Mouse (Mus musculus) small intestine, adult 10 weeks (tissue): Measurements from ENCODE around the gene Pim2. TPM values are rescaled to one million over a fixed set of nuclear protein-coding genes. Genes with fewer than 3 reads are reported as not detected.

Experiments used
- polyA plus RNA-seq: library from polyadenylated mRNA; stranded (reverse); fragments of 350-450 nt; fragmentation: Illumina TruSeq; extraction: RNeasy Lipid Tissue Mini Kit (QIAGEN cat#74804); gene quantifications from one replicate; pipeline ENCODE4 v1.2.3, GENCODE M21; 2014; ENCODE audit warnings: low replicate concordance

The Pim2 gene
- polyA plus RNA-seq: 3.7 TPM

GRCm38 (mm10) chrX:7878007-7878419 lies at the start of gene Pim2:
TSS of gene Pim2 (plus strand) at chrX:7878262.

DNA sequence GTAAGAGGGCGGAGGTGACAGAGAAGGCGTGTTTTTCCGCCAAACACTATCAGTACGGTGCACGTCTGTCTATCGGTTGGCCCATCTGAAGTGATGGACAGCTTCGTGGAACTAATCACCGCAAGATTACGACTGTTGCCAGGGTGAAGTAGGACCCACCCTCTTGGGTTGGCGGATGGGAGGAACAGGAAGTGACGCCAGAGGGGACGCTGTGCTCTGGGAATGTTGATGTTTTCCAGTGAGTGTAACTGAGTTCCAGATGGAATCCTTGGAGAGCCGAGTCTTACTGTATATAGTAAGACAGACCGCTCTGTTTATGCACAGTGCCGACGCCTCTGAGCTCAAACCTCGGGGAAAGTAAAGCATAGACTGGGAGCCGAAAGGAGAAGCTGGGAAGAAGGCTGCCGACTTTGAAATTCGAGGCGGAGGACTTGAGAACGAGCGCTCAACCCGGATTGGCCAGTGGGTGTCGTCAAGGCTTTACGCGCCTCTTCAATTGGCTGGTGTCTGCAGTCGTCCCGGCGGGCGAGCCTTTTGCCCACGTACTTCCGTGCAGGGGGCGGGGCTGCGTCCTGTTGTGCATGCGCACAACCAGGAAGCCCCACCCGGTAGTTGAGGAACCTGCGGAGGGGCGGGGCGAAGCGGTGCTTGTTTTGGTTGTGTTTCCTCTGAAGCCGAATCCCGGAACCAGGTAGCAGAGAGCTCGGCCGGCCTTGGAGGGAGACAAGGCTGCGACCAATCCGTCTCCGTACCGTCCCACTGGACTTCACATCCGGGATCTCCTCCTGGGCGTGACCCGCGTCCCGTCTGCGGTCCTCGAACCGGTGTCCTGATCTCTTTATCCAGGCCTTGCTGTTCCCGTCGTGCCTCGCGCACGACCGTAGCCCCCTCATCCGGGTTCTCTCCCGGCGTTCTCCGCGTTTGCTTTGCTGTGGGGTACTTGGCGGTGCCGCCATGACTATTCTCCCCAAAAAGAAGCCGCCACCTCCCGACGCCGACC lies 36.6 kb upstream of the Pim2 start, which contains the start of gene Otud5:
Otud5 (plus strand) TSS at position 202 of the 1,000 bp plus-strand sequence.

GRCm38 (mm10) chrX:7883841-7884567 lies 5.9 kb downstream of the Pim2 start, which contains the start of gene Slc35a2:
TSS of gene Slc35a2 (plus strand) at chrX:7884028.

DNA sequence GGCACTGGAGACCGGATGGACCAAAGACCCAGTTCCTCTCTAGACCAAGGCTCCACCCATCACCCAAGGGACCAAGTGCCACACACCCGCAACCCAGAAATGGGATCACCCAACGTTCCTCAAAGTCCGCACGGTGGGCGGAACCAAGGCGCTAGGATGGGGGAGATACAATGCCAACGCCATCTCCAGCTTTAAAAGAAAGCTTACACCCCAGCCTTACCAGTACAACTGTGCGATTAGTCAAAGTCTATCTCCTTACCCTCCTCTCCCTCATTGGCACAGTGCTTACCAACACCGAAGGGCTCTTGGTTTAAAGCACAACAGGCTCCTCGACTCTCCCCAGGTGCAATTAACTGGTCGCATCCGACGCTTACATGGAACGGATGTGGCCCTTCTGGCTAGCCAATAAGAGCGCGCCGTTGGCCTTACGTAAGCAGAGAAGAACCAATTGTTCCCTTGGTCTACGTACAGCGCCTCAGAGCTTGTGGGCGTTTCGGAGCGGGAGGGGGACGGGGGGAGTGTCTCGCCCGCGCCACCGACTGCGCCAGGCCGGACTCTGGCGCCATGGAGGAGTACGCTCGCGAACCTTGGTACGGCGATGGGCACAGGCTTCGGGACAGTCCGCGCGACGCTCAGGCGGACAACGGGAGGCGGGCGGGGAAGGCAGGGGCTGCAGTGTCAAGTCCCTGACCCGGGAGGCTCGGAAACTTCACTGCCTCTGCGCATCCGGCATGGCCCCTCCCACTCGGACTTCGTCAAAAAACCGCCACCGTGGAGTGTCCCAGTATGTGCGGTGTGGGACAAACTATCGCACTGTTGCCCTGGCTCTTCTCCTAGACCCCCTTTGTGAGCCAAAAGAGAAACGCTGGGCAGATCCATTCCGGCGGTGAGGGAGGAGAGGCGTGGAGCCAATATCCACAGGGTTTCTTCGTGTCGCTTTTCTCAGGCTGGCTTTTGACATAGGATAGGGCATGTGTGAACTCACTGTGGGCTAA lies 21.1 kb downstream of the Pim2 start, which contains the start of the genes Pqbp1 and Timm17b:
Pqbp1 (minus strand) TSS at position 390 of the 995 bp plus-strand sequence.
Timm17b (plus strand) TSS at position 478 of the 995 bp plus-strand sequence.

DNA sequence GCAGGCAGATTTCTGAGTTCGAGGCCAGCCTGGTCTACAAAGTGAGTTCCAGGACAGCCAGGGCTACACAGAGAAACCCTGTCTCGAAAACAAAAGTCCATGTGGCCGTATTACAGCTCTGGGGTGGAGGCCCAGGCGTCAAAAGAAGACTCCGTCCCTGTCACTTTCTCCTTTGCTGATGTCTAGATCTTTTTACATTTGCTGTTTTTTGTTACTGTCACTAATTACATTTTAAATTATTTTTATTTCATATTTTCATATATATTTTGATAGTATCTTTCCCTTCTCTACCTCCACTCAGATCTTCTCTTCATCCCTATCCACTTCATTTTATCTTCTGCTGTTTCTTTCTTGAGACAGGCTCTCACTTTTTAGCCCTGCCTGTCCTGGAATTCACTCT lies 29.7 kb downstream of the Pim2 start, which contains the start of gene Gm10491:
Gm10491 (minus strand) TSS at position 101 of the 400 bp plus-strand sequence.

GRCm38 (mm10) chrX:7909242-7909641 lies 31.2 kb downstream of the Pim2 start, which contains the start of gene Gm10490:
TSS of gene Gm10490 (plus strand) at chrX:7909542.

GRCm38 (mm10) chrX:7919601-7920383 lies 41.7 kb downstream of the Pim2 start, which contains the start of gene Pcsk1n:
TSS of gene Pcsk1n (plus strand) at chrX:7919822.

DNA sequence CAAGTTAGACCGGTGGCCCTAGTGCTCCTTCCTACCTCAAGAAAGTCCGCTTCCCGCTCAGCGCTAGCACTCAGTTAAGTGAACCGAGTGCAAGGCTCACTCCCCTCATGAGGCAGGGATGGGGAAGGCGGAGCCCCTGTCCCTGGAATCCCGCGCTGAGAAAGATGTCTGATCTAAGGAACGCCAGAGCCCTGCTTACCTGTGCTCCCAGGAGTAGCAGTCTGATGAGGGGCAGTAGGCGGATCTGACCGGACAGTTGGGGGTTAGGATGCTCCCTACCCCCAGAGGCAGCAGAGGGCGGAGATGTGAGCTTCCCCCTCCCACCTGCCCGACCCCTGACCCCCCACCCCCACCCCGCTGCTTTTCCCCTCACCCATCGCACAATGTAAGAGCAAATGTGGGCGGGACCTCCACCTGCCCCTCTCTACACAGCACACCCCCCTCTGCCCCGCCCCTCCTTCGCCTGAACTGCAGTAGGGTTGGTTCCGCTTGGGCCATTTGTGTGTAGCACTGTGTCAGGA lies 50.3 kb downstream of the Pim2 start, which contains the start of gene Eras:
Eras (minus strand) TSS at position 338 of the 521 bp plus-strand sequence.

Other genes with a start within 250 kb of the Pim2 start
- gene Syp, start 239.8 kb upstream of the Pim2 start, polyA plus RNA-seq: 0.63 TPM
- gene Prickle3, start 221.0 kb upstream of the Pim2 start, polyA plus RNA-seq: 7.6 TPM
- gene Plp2, start 206.9 kb upstream of the Pim2 start, polyA plus RNA-seq: 26.2 TPM
- 0.33 TPM for gene Magix, start 197.0 kb upstream of the Pim2 start, polyA plus RNA-seq
- gene Gpkow, start 181.1 kb upstream of the Pim2 start, polyA plus RNA-seq: 33.0 TPM
- gene Wdr45, start 163.9 kb upstream of the Pim2 start, polyA plus RNA-seq: 3.8 TPM
- gene Gm45208, start 156.0 kb upstream of the Pim2 start, polyA plus RNA-seq: not detected
- gene Praf2, start 149.8 kb upstream of the Pim2 start, polyA plus RNA-seq: 12.1 TPM
- gene Ccdc120, start 127.4 kb upstream of the Pim2 start, polyA plus RNA-seq: 4.6 TPM
- gene Tfe3, start 115.7 kb upstream of the Pim2 start, polyA plus RNA-seq: 3.7 TPM
- gene Gripap1, start 88.5 kb upstream of the Pim2 start, polyA plus RNA-seq: 21.4 TPM
- 0.89 TPM for gene Kcnd1, start 56.0 kb upstream of the Pim2 start, polyA plus RNA-seq
- gene Otud5, start 36.9 kb upstream of the Pim2 start, polyA plus RNA-seq: 26.6 TPM
- 6.4 TPM for gene Slc35a2, start 5.8 kb downstream of the Pim2 start, polyA plus RNA-seq
- gene Pqbp1, start 21.0 kb downstream of the Pim2 start, polyA plus RNA-seq: 5.5 TPM
- gene Timm17b, start 21.1 kb downstream of the Pim2 start, polyA plus RNA-seq: 1.5 TPM
- gene Gm10491, start 29.6 kb downstream of the Pim2 start, polyA plus RNA-seq: not detected
- not detected for gene Gm10490, start 31.3 kb downstream of the Pim2 start, polyA plus RNA-seq
- not detected for gene Pcsk1n, start 41.6 kb downstream of the Pim2 start, polyA plus RNA-seq
- not detected for gene Eras, start 50.3 kb downstream of the Pim2 start, polyA plus RNA-seq
- gene Hdac6, start 69.6 kb downstream of the Pim2 start, polyA plus RNA-seq: 0.30 TPM
- gene Gata1, start 99.8 kb downstream of the Pim2 start, polyA plus RNA-seq: not detected
- 1,103 TPM for gene Glod5, start 140.2 kb downstream of the Pim2 start, polyA plus RNA-seq
- gene Suv39h1, start 196.5 kb downstream of the Pim2 start, polyA plus RNA-seq: 8.6 TPM
- 0.59 TPM for gene Was, start 212.2 kb downstream of the Pim2 start, polyA plus RNA-seq